Mouse (Mus musculus): ENCODE data around the gene Ahnak2. TPM values are rescaled to one million over a fixed set of nuclear protein-coding genes. Genes with fewer than 3 reads are reported as not detected.

Gene Ahnak2
- total and polyA plus RNA-seq, 3 experiments: 3.1 to 27.7 (median 14.6) TPM

DNA sequence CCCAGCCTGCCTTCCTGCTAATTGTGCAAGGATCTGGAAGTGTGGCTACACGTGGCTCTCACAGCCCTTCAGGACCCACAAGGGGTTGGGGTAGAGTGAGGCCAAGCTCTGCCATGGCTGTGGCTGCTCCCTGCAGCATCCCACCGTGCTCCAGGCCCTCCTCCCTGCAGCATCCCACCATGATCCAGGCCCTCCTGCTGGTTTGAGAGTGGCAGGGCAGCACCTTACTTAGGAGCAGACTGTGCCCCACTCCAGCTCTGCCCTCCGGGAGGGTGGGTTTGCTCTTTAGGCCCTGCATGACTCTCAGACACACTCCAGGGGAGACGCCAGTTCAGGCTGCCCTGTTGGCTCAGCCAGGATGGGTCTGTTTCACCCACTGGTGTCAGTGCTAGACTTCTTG is 32.1 kb downstream of the Ahnak2 start:
- TF ChIP-seq RCOR1 (conservative IDR thresholded peaks at IDR 0.05; ENCODE audit: low read depth, low read length) (no peak), BHLHE40 (IDR thresholded peaks at IDR 0.05; ENCODE audit: low read depth, low read length) (no peak), POLR2A (IDR thresholded peaks at IDR 0.05; ENCODE audit: low read depth, low read length) (no peak), POLR2AphosphoS2 (IDR thresholded peaks at IDR 0.05; ENCODE audit: low read depth, low read length) (0 out of 2 replicates have a peak, but pooled peaks have one; percentile 13), CHD2 (IDR thresholded peaks at IDR 0.05; ENCODE audit: low read length) (no peak)
- H3K4me2 ChIP-seq (ENCODE audit: insufficient read depth, low read depth, poor library complexity, severe bottlenecking): no peak overlapping the region
- H3K9ac ChIP-seq (ENCODE audit: insufficient read depth, low read depth): no peak overlapping the region
- H3K79me2 ChIP-seq (replicated peaks; ENCODE audit: control insufficient read depth, extremely low read depth, insufficient read depth, poor library complexity, severe bottlenecking): no peaks in the 10 kb centered on the region
- no peaks in the 10 kb centered on the region for H3K4me1 ChIP-seq (ENCODE audit: control insufficient read depth in 1 of 2, insufficient read depth in 2 of 2)
- DNase-seq (ENCODE audit: extremely low read depth): no peak
- peaks cover 36% of the 10 kb centered on the region for H3K9me3 ChIP-seq (replicated peaks; ENCODE audit: low read length)
- no peak overlapping the region for H3K4me3 ChIP-seq (replicated peaks in 1 of 3; ENCODE audit: low read depth in 2 of 3, low read length in 2 of 3, poor library complexity in 1 of 3)
- peaks cover 42 to 82% of the 10 kb centered on the region in 2 experiments for H3K36me3 ChIP-seq (replicated peaks in 1 of 2; ENCODE audit: control insufficient read depth in 1 of 2, insufficient read depth in 1 of 2, low read length in 1 of 2)
- no peaks in the 10 kb centered on the region for H3K27me3 ChIP-seq (replicated peaks)
- dilution Hi-C loops (cut with MboI; ENCODE audit: extremely low pct_ligation_motif_present, extremely low pct_unique_long_range_greater_than_20kb, low sequenced_read_pairs) (no loop called here), in situ Hi-C loops (cut with MboI; ENCODE audit: low pct_ligation_motif_present, low pct_unique_long_range_greater_than_20kb, low sequenced_read_pairs) (no loop called here)
- no peak overlapping the region for H3K27ac ChIP-seq (ENCODE audit: insufficient read depth, low read depth)

DNA sequence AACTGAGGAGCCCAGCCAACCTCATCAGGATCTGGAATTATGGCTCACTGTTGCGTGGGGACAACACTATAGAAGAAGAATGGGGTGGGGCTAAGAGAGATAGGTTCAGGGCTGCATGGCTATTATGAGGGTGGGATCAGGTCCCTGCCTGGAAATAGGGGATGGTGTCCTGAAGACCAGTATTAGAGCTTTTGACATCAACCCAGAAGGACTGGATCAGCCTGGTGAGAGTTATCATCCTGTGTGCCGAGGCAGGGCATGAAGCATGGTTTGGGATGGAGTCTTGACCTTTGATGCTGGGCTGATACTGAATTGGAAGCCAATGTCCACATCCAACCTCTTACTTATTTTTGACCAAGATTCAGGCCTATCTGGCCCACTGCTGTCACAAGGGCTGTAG is 32.7 kb downstream of the Ahnak2 start:
- no peak overlapping the region for H3K4me3 ChIP-seq (replicated peaks in 1 of 3; ENCODE audit: low read depth in 2 of 3, low read length in 2 of 3, poor library complexity in 1 of 3)
- H3K4me2 ChIP-seq (ENCODE audit: insufficient read depth, low read depth, poor library complexity, severe bottlenecking): no peak overlapping the region
- peaks cover 29% of the 10 kb centered on the region for H3K9me3 ChIP-seq (replicated peaks; ENCODE audit: low read length)
- TF ChIP-seq UBTF (IDR thresholded peaks at IDR 0.05; ENCODE audit: low read depth, low read length) (no peak), ZMIZ1 (IDR thresholded peaks at IDR 0.05; ENCODE audit: low read depth, low read length) (0 out of 2 replicates have a peak, but pooled peaks have one; percentile 14), POLR2AphosphoS2 (IDR thresholded peaks at IDR 0.05; ENCODE audit: low read depth, low read length) (0 out of 2 replicates have a peak, but pooled peaks have one; percentile 24)
- no peaks in the 10 kb centered on the region for H3K4me1 ChIP-seq (ENCODE audit: control insufficient read depth in 1 of 2, insufficient read depth in 2 of 2)
- in situ Hi-C loops (cut with MboI; ENCODE audit: low pct_ligation_motif_present, low pct_unique_long_range_greater_than_20kb, low sequenced_read_pairs): no loop called here
- no peak overlapping the region for H3K9ac ChIP-seq (ENCODE audit: insufficient read depth, low read depth)
- no peaks in the 10 kb centered on the region for H3K79me2 ChIP-seq (replicated peaks; ENCODE audit: control insufficient read depth, extremely low read depth, insufficient read depth, poor library complexity, severe bottlenecking)
- H3K36me3 ChIP-seq (replicated peaks in 1 of 2; ENCODE audit: control insufficient read depth in 1 of 2, insufficient read depth in 1 of 2, low read length in 1 of 2): peaks cover 45 to 84% of the 10 kb centered on the region in 2 experiments
- no peak for DNase-seq (ENCODE audit: extremely low read depth)
- H3K27ac ChIP-seq (ENCODE audit: insufficient read depth, low read depth): no peak overlapping the region
- dilution Hi-C loops (cut with MboI; ENCODE audit: extremely low pct_ligation_motif_present, extremely low pct_unique_long_range_greater_than_20kb, low sequenced_read_pairs): no loop called here
- H3K27me3 ChIP-seq (replicated peaks): no peaks in the 10 kb centered on the region

DNA sequence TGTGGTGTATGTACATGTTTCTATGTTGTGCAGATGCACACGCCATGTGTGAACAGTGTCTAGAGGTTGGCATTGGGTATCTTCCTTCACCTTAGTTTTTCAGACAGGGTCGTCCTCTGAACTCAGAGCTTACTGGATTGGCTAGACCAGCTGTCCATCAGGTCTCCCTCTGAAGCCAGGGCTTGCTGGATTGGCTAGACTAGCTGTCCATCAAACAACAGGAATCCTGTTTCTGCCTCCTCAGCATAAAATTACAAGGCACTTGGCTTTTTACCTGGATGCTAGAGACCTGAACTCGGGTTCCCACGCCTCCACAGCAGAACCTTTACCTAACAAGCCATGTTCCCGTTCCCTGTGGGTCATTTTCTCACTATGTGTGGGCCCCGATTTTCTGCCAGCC is 33.4 kb downstream of the Ahnak2 start:
- Histone ChIP-seq H3K4me1 (ENCODE audit: control insufficient read depth in 1 of 2, insufficient read depth in 2 of 2) (peaks cover 2 to 4% of the 10 kb centered on the region in 2 experiments), H3K9ac (ENCODE audit: insufficient read depth, low read depth) (no peak overlapping the region), H3K27me3 (replicated peaks) (no peaks in the 10 kb centered on the region), H3K79me2 (replicated peaks; ENCODE audit: control insufficient read depth, extremely low read depth, insufficient read depth, poor library complexity, severe bottlenecking) (no peaks in the 10 kb centered on the region), H3K4me3 (replicated peaks in 1 of 3; ENCODE audit: low read depth in 2 of 3, low read length in 2 of 3, poor library complexity in 1 of 3) (no peak overlapping the region), H3K9me3 (replicated peaks; ENCODE audit: low read length) (peaks cover 22% of the 10 kb centered on the region), H3K27ac (ENCODE audit: insufficient read depth, low read depth) (no peak overlapping the region), H3K4me2 (ENCODE audit: insufficient read depth, low read depth, poor library complexity, severe bottlenecking) (no peak overlapping the region), H3K36me3 (replicated peaks in 1 of 2; ENCODE audit: control insufficient read depth in 1 of 2, insufficient read depth in 1 of 2, low read length in 1 of 2) (peaks cover 52 to 87% of the 10 kb centered on the region in 2 experiments)
- peak; percentile 52 for DNase-seq (ENCODE audit: extremely low read depth)
- TF ChIP-seq MYC (IDR thresholded peaks at IDR 0.05; ENCODE audit: low read depth, low read length): no peak
- TF ChIP-seq EP300 (IDR thresholded peaks at IDR 0.05; ENCODE audit: low read length): no peak
- no peak for TF ChIP-seq CTCF (conservative IDR thresholded peaks at IDR 0.05 in 1 of 2, IDR thresholded peaks at IDR 0.05 in 1 of 2; ENCODE audit: low read depth in 2 of 2, low read length in 2 of 2)
- in situ Hi-C loops (cut with MboI; ENCODE audit: low pct_ligation_motif_present, low pct_unique_long_range_greater_than_20kb, low sequenced_read_pairs) (no loop called here), dilution Hi-C loops (cut with MboI; ENCODE audit: extremely low pct_ligation_motif_present, extremely low pct_unique_long_range_greater_than_20kb, low sequenced_read_pairs) (no loop called here)

Measured in CH12.LX (cell line).